Mouse (Mus musculus): ENCODE measurements at regions not wholly inside any gene's neighbourhood (a gene's known extent, or its start where the extent isn't known, plus 50 kb on each side); places are given as distances from the start of the nearest gene placed in this dataset.
"Not testable (repeated sequence)": the region's sequence is repeated elsewhere in the genome, so short reads cannot be mapped to it uniquely, and the experiment has no call there.

DNA sequence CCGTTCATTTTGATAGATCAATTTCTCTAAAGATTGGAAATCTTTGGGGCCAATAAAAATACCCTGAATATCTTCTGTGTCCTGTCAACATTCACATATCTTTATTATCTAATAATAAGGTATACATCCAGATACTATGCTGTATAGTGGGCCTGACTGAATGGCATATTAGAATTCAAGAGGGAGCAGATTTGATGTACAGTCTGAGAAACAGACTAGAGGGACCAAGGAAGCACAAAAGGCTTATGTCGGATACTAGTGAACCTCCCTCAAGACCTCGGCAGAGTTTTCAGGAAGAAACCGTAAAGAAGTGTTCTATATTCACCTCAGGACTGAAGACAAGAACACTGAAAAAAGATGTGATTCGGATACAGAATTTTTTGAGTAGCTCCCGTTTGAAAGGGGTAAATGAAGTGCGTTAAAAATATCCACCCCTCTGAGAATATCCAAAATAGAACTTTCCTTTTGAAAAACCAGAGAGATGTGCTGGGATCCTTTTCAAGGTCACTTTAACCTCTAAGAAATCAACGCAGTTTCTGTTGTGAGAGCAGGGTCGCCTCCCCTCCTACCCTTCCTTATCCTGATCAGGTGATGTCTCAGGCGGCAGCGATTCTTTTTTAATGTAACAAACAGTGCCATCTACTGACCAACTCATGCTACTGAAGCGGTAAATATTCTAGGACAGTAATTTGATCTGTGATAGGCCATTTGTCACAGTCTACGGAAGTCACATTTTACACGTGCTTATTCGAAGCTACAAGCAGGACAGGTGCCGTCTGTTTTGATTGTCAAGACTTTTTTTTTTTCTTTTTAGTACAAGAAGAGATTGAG lies 485.1 kb upstream of the Hsf2 start:
- DNase-seq (ENCODE audit: extremely low spot score): peak; percentile 72

DNA sequence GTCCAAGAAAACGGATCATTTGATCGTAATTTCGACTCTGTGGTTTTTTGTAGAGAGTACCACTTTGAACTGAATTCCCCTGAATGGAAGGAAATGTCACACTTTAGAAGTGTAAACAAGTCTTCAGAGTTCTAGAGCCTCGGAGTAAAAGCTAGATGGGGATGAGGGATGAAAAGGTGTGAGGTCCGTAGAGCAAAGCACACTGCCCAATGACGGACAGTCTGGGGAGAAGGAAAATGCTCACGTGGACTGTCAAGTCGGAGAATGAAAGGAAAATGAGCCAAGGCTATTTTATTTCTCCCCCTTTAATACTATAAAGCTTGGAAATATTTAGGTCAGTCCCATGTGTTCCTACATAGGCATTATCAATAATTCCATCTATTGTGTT lies 484.5 kb upstream of the Hsf2 start:
- DNase-seq (ENCODE audit: extremely low spot score): no peak

DNA sequence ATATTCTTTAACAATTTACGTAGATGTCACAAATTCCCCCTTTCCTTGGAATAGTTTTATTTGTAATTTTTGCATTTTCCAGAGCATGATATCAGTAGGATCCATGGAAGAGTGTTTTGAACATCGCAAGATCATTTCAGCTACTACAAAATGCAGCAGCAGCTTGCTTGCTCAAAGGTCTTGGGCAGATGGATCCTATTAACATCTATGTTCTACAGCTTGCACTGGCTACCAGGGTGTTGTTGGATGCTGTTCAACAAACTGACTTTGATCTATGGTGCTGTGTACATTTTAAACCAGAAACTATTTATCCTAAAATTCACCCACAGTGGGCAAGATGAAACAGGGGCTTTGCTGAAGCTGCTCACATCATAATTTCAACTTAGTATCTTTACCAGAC lies 448.5 kb upstream of the Hsf2 start:
- no peak for DNase-seq (ENCODE audit: extremely low spot score)

DNA sequence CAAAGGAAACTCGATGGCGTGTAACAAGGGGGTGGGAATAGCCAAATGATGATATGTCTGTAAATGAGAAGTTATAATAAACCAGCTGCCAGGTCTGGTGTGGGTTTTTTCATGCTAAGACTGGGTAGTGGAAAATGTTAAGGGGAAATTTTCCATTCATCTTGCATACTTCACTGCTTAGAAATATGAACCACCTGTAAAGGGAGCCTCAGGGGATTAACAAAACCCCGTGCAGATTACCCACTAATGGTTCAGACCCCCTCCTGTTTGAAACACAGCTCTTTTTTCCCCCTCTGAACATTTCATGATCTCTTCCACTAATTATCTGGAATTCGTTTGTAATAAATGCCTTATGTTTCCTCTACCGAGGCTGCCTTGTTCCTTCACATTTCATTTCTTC lies 446.0 kb upstream of the Hsf2 start:
- DNase-seq (ENCODE audit: extremely low spot score): no peak

DNA sequence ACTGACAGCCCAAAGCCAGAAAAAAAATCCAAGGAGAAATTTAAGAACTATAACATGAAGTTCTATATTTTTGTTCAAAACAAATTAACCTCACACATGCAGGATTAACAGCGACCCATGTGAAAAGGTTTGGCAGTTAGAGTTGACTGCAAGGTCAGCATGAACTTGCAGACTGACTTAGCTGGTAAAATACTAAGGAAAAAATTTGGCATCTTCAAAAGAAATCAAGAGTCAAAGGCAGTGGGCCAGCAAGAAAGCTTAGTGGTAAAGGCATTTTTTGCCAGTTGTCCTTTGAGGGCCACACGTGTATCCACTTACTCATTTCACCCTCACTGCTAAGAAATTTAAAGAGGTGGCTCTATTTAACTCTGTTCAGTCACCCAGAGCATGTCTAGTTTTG lies 440.2 kb upstream of the Hsf2 start:
- no peak for DNase-seq (ENCODE audit: extremely low spot score)

DNA sequence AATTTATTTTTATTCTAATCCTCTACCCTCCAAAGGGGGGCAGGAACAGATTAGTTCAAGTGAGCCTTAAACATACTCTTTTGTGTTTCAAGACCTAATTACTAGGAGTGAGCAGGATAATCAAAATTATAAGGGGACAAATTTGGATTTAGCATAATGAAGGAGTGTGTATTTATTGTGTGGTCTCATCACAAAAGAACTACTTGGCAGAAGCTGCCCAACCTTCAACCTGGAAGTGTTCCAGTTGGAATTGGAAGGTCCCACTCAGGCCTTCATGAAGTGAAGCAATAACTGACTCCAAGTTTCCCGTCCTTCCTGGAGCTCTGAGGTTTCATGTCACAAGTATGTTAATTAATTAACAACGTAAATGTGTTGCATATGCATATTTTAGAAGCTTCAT lies 439.3 kb upstream of the Hsf2 start:
- DNase-seq (ENCODE audit: extremely low spot score): no peak

DNA sequence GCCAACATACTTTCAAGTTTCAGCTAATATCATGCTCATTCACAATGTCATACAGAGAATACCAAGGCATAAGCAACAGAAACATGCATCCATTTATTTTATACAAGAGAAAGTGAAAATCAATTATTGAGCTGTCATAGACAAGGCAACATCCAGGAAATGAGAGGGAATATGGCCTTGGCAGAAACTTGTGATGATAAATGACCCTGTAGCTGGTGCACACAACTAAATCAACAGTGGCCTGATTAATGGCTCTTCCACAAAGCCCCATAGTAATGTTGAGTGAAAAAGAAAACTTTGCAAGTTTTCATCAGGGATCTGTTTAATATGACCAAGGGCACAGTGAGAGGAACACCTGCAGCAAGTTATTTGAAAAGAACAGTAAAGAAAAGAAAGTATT lies 438.5 kb upstream of the Hsf2 start:
- DNase-seq (ENCODE audit: extremely low spot score): no peak

DNA sequence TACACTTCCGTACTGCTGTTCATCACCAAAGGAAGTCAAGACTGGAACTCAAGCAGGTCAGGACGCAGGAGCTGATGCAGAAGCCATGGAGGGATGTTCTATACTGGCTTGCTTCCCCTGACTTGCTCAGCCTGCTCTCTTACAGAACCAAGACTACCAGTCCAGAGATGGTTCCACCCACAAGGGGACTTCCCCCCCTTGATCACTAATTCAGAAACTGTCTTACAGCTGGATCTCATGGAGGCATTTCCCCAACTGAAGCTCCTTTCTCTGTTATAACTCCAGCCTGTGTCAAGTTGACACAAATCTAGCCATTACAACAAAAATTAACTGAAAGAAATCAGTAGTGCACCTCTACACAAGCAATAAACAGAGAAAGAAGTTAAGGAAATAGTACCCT lies 432.8 kb upstream of the Hsf2 start:
- not testable (repeated sequence) for DNase-seq (ENCODE audit: extremely low spot score)

DNA sequence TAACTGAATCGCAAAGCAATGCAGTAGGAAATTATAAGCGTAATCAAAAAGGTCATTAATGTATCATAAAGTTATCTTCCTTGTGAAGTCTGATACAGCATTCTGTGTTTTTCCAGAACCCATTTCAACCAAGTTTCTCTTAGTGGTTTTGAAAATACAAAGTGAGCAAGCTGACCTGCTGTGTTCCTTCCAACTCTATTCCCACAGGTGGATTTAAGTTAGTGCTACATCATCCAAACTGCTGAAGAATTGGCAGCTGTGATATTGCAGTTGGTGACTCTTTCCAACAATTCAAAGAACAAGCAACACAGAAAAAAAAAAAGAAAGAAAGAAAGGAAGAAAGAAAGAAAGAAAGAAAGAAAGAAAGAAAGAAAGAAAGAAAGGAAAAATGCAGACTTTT lies 396.1 kb upstream of the Hsf2 start:
- DNase-seq (ENCODE audit: extremely low spot score): no peak

DNA sequence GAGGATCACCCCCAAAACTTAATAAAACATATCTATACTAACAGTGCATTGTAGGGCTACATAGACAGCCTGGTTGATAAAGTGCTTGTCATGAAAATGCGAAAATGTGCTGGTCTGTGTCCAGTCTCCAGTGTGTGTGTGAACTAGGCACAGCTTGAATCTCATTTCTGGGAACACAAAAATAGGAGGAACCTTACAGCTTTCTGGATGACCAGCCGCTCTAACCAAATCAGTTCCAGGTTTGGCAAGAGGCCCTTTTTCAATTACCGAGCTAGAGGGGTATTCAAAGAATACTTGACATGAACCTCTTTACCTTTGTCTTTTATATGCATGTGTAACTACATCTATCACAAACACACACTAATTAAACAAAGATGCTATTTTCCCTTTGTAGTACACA lies 390.3 kb upstream of the Hsf2 start:
- DNase-seq (ENCODE audit: extremely low spot score): no peak

DNA sequence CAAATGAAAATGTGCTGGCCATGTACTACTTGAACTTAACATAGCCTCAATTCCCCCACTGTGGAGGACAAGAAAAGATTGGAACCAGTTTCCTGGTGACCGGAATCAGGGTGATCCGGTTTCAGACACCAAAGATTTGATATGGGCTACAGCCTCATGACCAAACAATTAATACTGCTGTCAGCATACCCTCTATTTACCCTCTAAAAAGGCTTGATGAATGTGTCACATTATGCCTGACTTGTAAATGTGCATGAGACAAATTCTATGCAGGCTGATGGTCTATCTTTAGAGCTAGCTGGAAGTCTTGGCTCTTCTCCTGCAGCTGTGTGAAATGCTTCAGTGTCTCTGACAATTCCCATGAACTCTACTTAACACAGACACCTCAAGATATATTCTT lies 372.8 kb upstream of the Hsf2 start:
- DNase-seq (ENCODE audit: extremely low spot score): no peak

DNA sequence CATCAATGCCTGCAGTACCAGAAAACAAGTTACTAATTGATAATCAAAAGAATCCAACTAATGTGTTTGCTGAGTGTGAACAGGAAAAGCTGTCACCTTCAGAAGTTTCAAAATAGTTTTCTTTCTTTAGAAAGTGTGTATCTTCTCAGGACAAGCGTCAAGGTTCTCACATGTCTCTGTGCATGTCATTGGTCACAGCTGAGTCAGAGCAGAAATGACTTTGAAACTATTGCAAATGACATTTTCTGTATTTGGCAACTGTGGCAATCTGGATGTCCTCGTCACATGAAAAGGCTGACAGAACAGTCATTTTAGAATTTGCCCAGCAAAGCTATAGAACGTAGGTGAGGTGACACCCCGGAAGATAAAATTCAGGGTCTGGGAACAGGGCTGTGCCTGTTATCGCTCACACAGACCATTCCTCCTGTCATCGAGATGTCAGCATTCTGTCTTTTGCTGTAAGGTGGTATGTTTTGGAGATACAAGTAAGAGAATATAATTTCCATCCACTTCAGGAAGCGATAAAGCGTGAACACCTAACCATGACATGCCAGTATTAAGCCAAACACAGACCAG lies 371.4 kb upstream of the Hsf2 start:
- DNase-seq (ENCODE audit: extremely low spot score): no peak

DNA sequence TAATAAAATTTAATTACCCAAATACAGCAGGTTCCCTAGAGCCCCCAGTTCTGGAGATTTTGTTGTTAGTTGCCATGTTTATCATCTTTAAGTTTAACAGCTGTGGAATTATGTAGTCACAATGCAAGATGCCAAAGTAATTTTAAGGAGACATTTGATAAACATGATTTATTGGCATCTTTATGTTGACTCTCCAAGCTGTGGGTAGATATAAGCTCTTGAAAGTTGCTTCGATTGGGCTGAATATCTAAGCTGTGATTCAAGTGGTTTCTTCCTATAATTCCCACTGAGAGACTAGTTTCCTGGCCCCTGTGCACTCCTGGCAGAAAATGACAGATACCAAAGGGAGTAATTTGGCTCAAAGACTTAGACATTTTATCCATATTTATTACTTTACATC lies 364.7 kb upstream of the Hsf2 start:
- DNase-seq (ENCODE audit: extremely low spot score): no peak

DNA sequence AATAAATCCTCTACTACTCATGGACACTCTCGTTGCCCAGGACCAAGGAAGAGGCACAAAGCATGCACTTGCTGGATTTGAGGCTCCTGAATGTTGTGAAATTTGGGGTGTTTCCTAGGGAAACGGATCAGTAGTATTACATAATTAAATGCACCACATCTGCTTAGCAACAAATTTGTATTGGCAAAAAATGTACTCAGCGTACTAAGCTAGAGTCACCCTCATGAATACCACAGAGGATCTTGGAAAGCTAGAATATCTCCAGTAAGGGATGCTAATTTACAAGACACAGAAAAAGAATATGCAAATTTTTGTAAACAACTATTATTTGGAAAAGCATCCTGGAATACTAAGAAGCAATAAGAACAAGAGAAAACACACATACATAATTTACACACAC lies 359.0 kb upstream of the Hsf2 start:
- DNase-seq (ENCODE audit: extremely low spot score): no peak

DNA sequence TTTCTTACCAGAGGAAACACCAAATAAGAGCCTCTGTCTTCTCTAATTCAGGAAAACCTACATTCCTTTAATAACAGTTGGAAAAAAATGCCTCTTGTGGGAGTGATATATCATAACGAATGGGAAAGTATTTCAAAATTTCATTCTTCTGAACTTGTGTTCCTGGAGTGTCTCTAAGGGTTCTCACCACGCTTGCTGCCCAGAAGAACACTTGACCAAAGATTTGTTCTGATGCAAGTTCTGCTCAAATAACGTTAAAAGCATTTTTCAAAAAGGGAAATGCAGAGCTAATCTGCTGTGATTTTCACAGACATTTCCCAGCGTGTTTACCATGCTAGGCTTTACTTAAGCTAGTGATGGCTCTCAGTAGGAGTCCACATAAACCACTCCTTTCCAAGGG lies 329.8 kb upstream of the Hsf2 start:
- DNase-seq (ENCODE audit: extremely low spot score): no peak

DNA sequence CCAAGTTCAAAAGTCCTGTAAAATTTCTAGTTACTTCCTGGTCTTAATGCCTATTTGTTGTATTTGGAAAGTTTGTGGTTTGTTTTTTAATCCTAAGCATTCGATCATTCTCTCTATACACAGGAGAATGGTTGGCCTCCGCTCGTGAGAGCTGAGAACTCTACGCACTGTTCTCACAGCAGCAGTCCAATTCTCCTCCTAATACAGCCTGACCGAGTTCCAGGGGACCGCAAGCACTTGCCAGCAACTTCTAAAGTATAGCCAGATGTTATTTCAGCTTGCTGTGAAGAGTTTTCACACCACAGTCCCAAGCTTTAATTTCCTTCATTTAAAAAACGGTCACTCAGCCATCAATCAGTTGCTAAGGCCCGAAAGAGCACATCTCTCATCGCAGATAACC lies 329.3 kb upstream of the Hsf2 start:
- no peak for DNase-seq (ENCODE audit: extremely low spot score)

DNA sequence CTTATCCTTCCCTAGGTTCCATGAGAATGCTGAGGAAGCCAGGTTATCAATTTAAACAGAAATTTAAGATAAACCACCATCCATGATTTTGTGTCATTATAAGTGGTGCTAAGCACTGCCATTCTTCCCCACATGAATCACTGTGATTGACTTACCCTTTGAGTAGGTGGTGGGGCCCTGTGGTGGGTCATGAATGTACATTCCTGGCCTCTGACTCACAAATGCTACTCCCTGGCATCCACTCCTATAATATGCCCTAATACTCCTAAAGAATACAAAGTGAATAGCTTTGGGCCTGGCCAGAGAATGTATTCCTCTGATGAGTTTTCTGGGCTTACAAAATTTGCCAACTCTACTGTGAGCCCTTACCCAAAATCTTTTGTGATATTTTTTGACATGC lies 325.6 kb upstream of the Hsf2 start:
- no peak for DNase-seq (ENCODE audit: extremely low spot score)

DNA sequence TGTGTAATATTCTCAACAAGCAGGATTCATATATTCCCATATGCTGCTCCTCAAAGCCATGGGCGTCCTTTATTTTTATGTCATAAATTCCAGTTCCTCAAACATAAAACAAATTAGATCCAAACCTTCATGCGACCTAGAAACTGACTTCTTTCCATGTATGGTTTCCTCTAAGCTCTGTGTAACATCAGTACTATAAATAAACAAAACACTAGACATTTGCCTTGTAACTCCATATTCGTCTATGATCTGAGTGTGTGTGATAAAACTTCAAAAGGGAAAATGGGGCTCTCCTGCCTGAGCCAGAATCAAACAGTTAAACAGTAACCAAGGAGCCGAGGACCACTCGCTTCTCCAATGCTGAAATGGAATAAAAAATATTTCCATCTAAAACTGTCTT lies 322.8 kb upstream of the Hsf2 start:
- no peak for DNase-seq (ENCODE audit: extremely low spot score)

DNA sequence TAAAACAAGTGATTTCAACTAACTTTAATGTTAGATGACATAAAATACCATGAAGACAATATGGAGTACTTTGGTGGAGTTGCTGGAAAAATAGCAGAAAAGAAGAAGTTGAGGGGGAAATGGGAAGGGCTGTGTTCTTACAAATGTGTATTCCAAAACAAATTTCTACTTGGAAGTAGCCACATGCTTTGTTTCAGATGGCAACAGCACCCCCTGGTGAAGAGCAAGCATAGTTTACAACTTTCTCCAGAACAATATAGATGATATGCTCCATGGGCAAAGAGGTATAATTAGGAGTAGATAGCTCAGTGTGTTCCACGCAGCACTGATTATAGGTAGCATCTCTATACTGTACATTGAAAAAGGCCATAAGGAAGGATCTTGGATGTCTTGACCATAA lies 302.6 kb upstream of the Hsf2 start:
- peak; percentile 27 for DNase-seq (ENCODE audit: extremely low spot score)

DNA sequence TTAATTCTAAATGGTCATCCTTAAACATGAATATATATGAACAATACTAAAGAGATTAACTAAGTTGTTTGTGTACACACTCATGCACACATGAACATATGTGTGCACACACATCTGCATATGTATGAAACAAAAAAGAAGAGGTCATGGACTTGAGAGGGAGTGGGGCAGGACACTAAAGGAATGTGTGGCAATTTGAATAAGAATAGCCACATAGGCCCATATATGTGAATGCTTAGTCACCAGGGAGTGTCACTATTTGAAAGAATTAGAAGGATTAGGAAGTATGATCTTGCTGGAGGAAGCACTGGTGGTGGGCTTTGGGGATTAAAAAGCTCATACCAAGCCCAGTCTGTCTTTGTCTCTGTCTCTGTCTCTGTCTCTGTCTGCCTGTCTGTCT lies 275.5 kb upstream of the Hsf2 start:
- no peak for DNase-seq (ENCODE audit: extremely low spot score)

DNA sequence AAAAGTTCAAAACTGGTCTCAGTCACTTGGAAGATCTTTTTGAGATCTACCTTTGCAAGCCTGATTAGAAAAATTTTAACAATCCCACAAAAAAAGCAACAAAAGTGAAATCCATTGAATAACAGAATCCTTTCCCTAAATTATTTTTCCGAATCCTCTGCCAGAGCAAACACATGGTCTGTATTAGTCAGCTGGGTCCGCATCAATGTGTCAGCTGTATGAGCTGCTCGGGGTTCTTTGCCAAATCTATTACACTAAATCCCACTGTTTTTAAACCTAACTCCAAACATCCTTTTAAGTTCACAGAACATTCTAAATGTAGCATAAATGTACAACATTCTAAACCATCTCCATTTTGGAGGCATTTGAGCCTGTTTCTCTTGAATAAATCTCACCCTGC lies 255.1 kb upstream of the Hsf2 start:
- no peak for DNase-seq (ENCODE audit: extremely low spot score)

DNA sequence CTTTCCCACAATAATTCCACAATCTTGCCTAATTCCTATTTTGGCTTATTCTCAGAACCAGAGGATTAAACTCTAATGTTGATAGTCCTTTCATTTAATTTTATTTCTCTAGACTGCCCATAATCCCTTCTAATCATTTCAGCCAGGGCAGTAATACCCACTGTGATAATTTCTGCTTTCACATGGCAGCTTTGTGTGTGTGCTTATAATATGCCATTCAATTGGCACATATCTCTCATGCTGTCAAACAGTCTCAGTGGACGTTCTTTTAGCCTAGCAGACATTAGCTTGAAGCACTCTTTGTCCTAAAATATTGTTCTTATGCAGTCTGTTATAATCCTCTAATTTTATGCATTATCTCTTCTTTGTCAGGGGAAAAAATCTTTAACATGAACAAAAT lies 205.0 kb upstream of the Hsf2 start:
- DNase-seq (ENCODE audit: extremely low spot score): no peak

DNA sequence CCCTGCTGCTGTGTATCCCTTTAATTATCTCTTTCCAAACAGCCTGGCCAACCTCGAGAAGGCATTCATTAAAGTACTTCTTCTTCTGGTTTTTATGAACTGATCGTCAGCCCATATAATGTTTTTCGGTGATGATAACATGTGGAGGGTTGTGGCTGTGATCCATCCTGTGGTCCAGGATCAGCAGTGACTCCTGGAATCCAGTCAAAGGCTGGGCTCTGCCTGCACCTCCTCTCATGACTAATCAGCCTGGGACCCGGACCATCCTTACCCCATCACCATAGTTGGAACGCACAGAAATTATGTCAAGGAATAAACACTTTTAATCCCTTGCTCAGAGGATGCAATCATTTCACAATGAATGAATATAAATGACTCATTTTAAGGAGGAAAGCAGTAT lies 203.3 kb upstream of the Hsf2 start:
- no peak for DNase-seq (ENCODE audit: extremely low spot score)

DNA sequence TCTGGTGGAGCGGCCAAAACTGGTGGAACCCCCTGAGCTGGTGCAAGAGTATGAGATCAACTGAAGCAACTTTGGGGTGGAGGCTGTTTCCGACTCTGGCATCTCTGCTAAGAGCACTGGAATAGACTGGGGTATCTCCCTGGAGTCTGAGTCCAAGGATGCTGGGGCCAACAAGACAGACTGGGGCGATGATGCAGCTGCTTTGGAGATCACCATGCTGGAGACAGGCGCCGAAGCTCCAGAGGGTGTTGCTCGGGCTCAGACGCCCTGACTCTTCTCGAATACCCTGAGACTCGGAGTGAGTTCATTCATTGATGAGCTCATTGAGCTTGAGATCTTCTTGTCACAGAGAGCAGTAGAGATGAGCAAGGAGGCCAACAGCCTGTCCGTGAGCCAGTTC lies 194.6 kb upstream of the Hsf2 start:
- no peak for DNase-seq (ENCODE audit: extremely low spot score)
